Mouse (Mus musculus) limb, embryonic 11.5 days (tissue): ENCODE measurements around the gene Olfr849. TPM values are rescaled to one million over a fixed set of nuclear protein-coding genes. Genes with fewer than 3 reads are reported as not detected.

Experiments used
- ATAC-seq: fragments of 200-750 bp; cut with Nextera tagmentation; 2 replicates; pipeline ENCODE4 v1.8.0; 2017; ENCODE audit warnings: low read depth; ENCODE audit not compliant: insufficient number of reproducible peaks, low FRiP score, low TSS enrichment
- DNase-seq: peaks from one replicate; pipeline ENCODE4 v3.0.0-alpha.2; 2015; ENCODE audit warnings: low spot score
- H3K27ac ChIP-seq: fragments of 300-500 bp; sonication (generic); replicated peaks from 2 replicates; pipeline ENCODE4 v1.5.1; 2014; ENCODE audit warnings: low read depth, mild to moderate bottlenecking, low read length
- H3K27me3 ChIP-seq: fragments of 300-500 bp; sonication (generic); 2 replicates; pipeline ENCODE4 v1.6.1; 2014; ENCODE audit warnings: mild to moderate bottlenecking, low read length, mixed read lengths; ENCODE audit not compliant: control insufficient read depth, insufficient read depth
- H3K36me3 ChIP-seq: fragments of 300-500 bp; sonication (generic); 2 replicates; pipeline ENCODE4 v1.6.1; 2014; ENCODE audit warnings: mild to moderate bottlenecking, low read length, moderate library complexity, mixed read lengths; ENCODE audit not compliant: control insufficient read depth, insufficient read depth
- H3K4me1 ChIP-seq: fragments of 300-500 bp; sonication (generic); 2 replicates; pipeline ENCODE4 v1.6.1; 2014; ENCODE audit warnings: low read length, mixed read lengths; ENCODE audit not compliant: control insufficient read depth, insufficient read depth
- H3K4me2 ChIP-seq: fragments of 300-500 bp; sonication (generic); 2 replicates; pipeline ENCODE4 v1.6.1; 2014; ENCODE audit warnings: low read depth, mild to moderate bottlenecking, moderate library complexity; ENCODE audit not compliant: severe bottlenecking
- H3K4me3 ChIP-seq: fragments of 300-500 bp; sonication (generic); 2 replicates; pipeline ENCODE4 v1.5.1; 2014; ENCODE audit warnings: low read depth, low read length
- H3K9ac ChIP-seq: fragments of 300-500 bp; sonication (generic); 2 replicates; pipeline ENCODE4 v1.6.1; 2014; ENCODE audit warnings: mild to moderate bottlenecking, low read length
- H3K9me3 ChIP-seq: fragments of 300-500 bp; sonication (generic); 2 replicates; pipeline ENCODE4 v1.6.1; 2016; ENCODE audit warnings: low read length; ENCODE audit not compliant: control insufficient read depth
- WGBS: fragments of 180-500 bp; shearing (Covaris S2); extraction: QIAGEN DNeasy Blood & Tissue Kit; methylation state at CpG from one replicate; pipeline ENCODE4 v1.1.7; 2014; 5-methylcytosine and 5-hydroxymethylcytosine counted together
- polyA plus RNA-seq: library from polyadenylated mRNA; unstranded; fragments of >200 nt; fragmentation: Nextera tagmentation; extraction: Ambion mirVana; gene quantifications from 2 replicates; pipeline ENCODE4 v1.2.1, GENCODE M21; 2014

Olfr849 gene
- polyA plus RNA-seq: not detected in 2 replicates

DNA sequence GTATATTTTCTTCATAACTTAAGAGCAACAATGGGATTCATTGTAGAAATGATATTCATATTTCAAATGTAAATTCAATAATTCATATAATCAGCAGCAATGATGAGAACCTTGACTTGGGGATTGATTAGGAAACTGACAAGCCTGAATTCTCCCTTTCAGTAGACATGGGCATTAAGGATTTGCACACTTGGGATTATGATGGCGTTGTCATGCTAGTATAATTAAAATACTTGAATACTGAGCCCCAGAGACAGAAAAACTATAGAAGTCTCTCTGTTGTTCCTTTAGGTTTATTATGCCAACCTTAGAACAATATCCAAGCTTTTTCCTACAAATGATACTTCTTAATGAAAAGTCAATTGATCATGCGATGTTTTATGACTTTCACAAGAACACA, at the start of gene Olfr849:
Gene Olfr849 (plus strand): TSS at position 301 of the 400 bp plus-strand sequence.
- Histone ChIP-seq H3K36me3 (no peaks in the 10 kb centered on the region), H3K27ac (no peak within 1 kb of the TSS), H3K9me3 (peaks cover 3% of the 10 kb centered on the region; the same call in 1 of the 2 replicates), H3K27me3 (no peaks in the 10 kb centered on the region), H3K9ac (no peak within 1 kb of the TSS), H3K4me1 (no peaks in the 10 kb centered on the region), H3K4me3 (no peak within 1 kb of the TSS), H3K4me2 (no peak within 1 kb of the TSS)
- DNase-seq: no peak
- 89% methylated on average over 2 of the region's 2 CpGs for whole genome bisulfite sequencing
- no peak for ATAC-seq

DNA sequence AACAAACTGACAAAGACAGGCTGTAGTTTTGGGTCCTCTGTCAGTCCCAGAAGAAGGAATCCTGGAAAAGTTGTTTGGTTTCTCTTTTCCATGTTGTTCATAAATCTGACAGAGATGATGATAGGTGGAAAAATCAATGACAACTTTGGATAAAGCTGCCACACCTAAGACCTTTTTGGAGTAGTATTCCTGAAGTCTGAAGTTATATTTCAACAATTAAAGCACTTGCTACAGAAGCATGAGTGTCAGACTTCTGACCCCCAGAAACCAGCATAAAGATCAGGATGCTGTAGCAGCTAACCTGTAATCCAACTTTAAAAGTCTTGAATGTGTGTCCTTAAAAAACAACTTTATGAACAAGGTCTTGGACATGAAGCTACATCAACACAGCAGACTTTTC, 38.1 kb downstream of the Olfr849 start, which contains the start of gene Olfr850:
Gene Olfr850 (minus strand): TSS at position 101 of the 400 bp plus-strand sequence.
- H3K36me3 ChIP-seq: no peaks in the 10 kb centered on the region
- no peak for ATAC-seq
- DNase-seq: no peak
- no peak within 1 kb of the TSS for H3K4me2 ChIP-seq
- no peaks in the 10 kb centered on the region for H3K4me1 ChIP-seq
- no peaks in the 10 kb centered on the region for H3K9me3 ChIP-seq
- H3K4me3 ChIP-seq: no peak within 1 kb of the TSS
- H3K27ac ChIP-seq: no peak within 1 kb of the TSS
- no peaks in the 10 kb centered on the region for H3K27me3 ChIP-seq
- no peak within 1 kb of the TSS for H3K9ac ChIP-seq

DNA sequence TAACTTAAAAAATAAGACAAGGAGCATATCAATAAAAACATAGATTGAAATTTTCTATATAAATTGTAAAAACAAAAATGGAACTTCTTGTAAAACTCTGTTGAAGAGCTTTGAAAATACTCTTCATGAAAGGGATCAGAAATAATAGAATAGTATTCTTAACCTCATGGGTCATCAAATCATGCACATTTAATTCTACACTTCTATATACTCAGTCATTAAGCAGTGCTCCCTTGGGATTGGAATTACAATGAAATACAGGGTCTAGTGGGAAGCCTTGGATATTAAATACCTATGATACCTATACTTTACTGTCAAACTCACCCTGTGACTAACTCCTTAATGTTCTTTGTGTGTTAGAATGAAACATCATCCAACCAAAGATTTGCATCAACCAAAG, 52.9 kb downstream of the Olfr849 start, which contains the start of gene Olfr851:
Gene Olfr851 (plus strand): TSS at position 301 of the 400 bp plus-strand sequence.
- ATAC-seq (no peak), DNase-seq (no peak)
- no peaks in the 10 kb centered on the region for H3K4me1 ChIP-seq
- no peaks in the 10 kb centered on the region for H3K27me3 ChIP-seq
- no peak within 1 kb of the TSS for H3K27ac ChIP-seq
- H3K4me2 ChIP-seq: no peak within 1 kb of the TSS
- H3K9me3 ChIP-seq: 0 out of 2 replicates have a peak, but pooled peaks cover 4% of the 10 kb centered on the region
- H3K4me3 ChIP-seq: no peak within 1 kb of the TSS
- H3K36me3 ChIP-seq: no peaks in the 10 kb centered on the region
- no peak within 1 kb of the TSS for H3K9ac ChIP-seq

Other genes with a start within 250 kb of the Olfr849 start
- gene Olfr843, start 188.3 kb upstream of the Olfr849 start, polyA plus RNA-seq: not detected in 2 replicates
- gene Olfr844, start 123.9 kb upstream of the Olfr849 start, polyA plus RNA-seq: not detected in 2 replicates
- gene Olfr845, start 103.8 kb upstream of the Olfr849 start, polyA plus RNA-seq: not detected in 2 replicates
- not detected in 2 replicates for gene Olfr846, start 76.3 kb upstream of the Olfr849 start, polyA plus RNA-seq
- gene Olfr847, start 61.6 kb upstream of the Olfr849 start, polyA plus RNA-seq: not detected in 2 replicates
- gene Olfr850, start 38.0 kb downstream of the Olfr849 start, polyA plus RNA-seq: not detected in 2 replicates
- gene Olfr851, start 53.0 kb downstream of the Olfr849 start, polyA plus RNA-seq: not detected in 2 replicates
- not detected in 2 replicates for gene Olfr853, start 100.8 kb downstream of the Olfr849 start, polyA plus RNA-seq
- not detected in 2 replicates for gene Olfr854, start 127.1 kb downstream of the Olfr849 start, polyA plus RNA-seq
- not detected in 2 replicates for gene Olfr855, start 142.4 kb downstream of the Olfr849 start, polyA plus RNA-seq
- 36.4 and 39.2 TPM in 2 replicates for gene Zfp317, start 181.8 kb downstream of the Olfr849 start, polyA plus RNA-seq